11 mouse cellular contexts compared by ENCODE assay signal in genomic region chr4:33242536-33242935, GRCm38 (mm10). TPM values are rescaled to one million over a fixed set of nuclear protein-coding genes. Genes with fewer than 3 reads are reported as not detected.
A peak's percentile ranks its signal among the peaks of the same experiment; 100 is the strongest.
DNase-seq lines count a peak whose midpoint lies in the region; ATAC-seq and TF ChIP-seq lines count a peak whose summit lies in the region.
"Had no signal": no experiment of that assay in that cellular context is flagged by ENCODE, and none has a peak within 500 bp of the region (broad histone marks: within the 10 kb centered on the region; RNA-seq: fewer than 3 reads in every experiment).

No protein-coding gene starts in this region.

- WGBS in liver, postnatal 0 days (ENCODE audit: insufficient replicate concordance) = 44% methylated on average over 5 of the region's 5 CpGs

- H3K9ac ChIP-seq in liver, postnatal 0 days (replicated peaks) = no peak overlapping the region
- H3K9ac ChIP-seq: limb, embryonic 15.5 days; neural tube, embryonic 13.5 days had no signal

- H3K9me3 ChIP-seq in liver, postnatal 0 days (ENCODE audit: low read length) = no peaks in the 10 kb centered on the region
- H3K9me3 ChIP-seq: limb, embryonic 15.5 days; neural tube, embryonic 13.5 days had no signal

- peak; percentile 32 to 46 for DNase-seq in kidney, postnatal 25 days
- DNase-seq in kidney, postnatal 36 days = no peak
- DNase-seq in liver, postnatal 0 days = peak; percentile 53
- no peak for DNase-seq in MN1 (ENCODE audit: low spot score)
- no peak for DNase-seq in kidney, postnatal 14 days
- DNase-seq in kidney, adult 8-10 months = no peak
- DNase-seq: heart, postnatal 36 days had no signal

- no peak for TF ChIP-seq EP300 in liver, postnatal 0 days (IDR thresholded peaks at IDR 0.05; ENCODE audit: low read depth)

- peaks cover 11% of the 10 kb centered on the region for H3K4me1 ChIP-seq in liver, postnatal 0 days (ENCODE audit: insufficient read depth)

- H3K4me2 ChIP-seq in liver, postnatal 0 days (ENCODE audit: low read depth, low read length) = no peak overlapping the region
- H3K4me2 ChIP-seq: limb, embryonic 15.5 days; neural tube, embryonic 13.5 days had no signal

- peak; percentile 24 for ATAC-seq in CD4-positive, CD25-positive, alpha-beta regulatory T cell, adult 4 months
- ATAC-seq in common myeloid progenitor, adult 5-6 weeks (replicated peaks; ENCODE audit: low read depth, poor library complexity, severe bottlenecking) = peak; percentile 11
- ATAC-seq in liver, postnatal 0 days = no peak

- H3K36me3 ChIP-seq in liver, postnatal 0 days (replicated peaks; ENCODE audit: insufficient read depth, low read length) = peaks cover 30% of the 10 kb centered on the region

- no peak for TF ChIP-seq CTCF in liver, postnatal 0 days (IDR thresholded peaks at IDR 0.05; ENCODE audit: low read depth)

- H3K27ac ChIP-seq in liver, postnatal 0 days (ENCODE audit: low read depth) = 0 out of 2 replicates have a peak overlapping the region, but pooled peaks have one; percentile 5
- H3K27ac ChIP-seq: neural tube, embryonic 13.5 days had no signal

- no peak overlapping the region for H3K4me3 ChIP-seq in liver, postnatal 0 days (ENCODE audit: low read depth, low read length)
- H3K4me3 ChIP-seq: limb, embryonic 15.5 days; neural tube, embryonic 13.5 days had no signal

- no peaks in the 10 kb centered on the region for H3K27me3 ChIP-seq in liver, postnatal 0 days (ENCODE audit: insufficient read depth, low read length)
- H3K27me3 ChIP-seq: limb, embryonic 15.5 days; neural tube, embryonic 13.5 days had no signal

RNA-seq across cellular contexts. Expression of gene Srsf12, which starts 33.7 kb away (rescaled TPM):
- polyA plus RNA-seq in CD4-positive, CD25-positive, alpha-beta regulatory T cell, adult 4 months (2017; shearing (Covaris generic)) = 1 to 10 TPM; 3.5 to 4.2 TPM
- 0.68 TPM in 1 of 2 replicates, not detected in the other for total RNA-seq in common myeloid progenitor, adult 5-6 weeks (2017)
- 0.04 and 0.08 TPM in 2 replicates for polyA plus RNA-seq in liver, postnatal 0 days (2015; fragmentation: Nextera tagmentation; extraction: Ambion mirVana)
- total RNA-seq: heart, postnatal 36 days had no signal

RNA-seq across cellular contexts. Expression of gene Pnrc1, which starts 47.4 kb away (rescaled TPM):
- polyA plus RNA-seq in CD4-positive, CD25-positive, alpha-beta regulatory T cell, adult 4 months (2017; shearing (Covaris generic)) = 100 to 1,000 TPM in 1 of 2 experiments, 10 to 100 TPM in 1; 64.6 to 103 TPM
- 220 and 223 TPM in 2 replicates for total RNA-seq in common myeloid progenitor, adult 5-6 weeks (2017)
- polyA plus RNA-seq in liver, postnatal 0 days (2015; fragmentation: Nextera tagmentation; extraction: Ambion mirVana) = 71.4 and 74.3 TPM in 2 replicates

RNA-seq across cellular contexts. Expression of gene Pm20d2, which starts 53.0 kb away (rescaled TPM):
- not detected for polyA plus RNA-seq in CD4-positive, CD25-positive, alpha-beta regulatory T cell, adult 4 months (2017; shearing (Covaris generic))
- total RNA-seq in common myeloid progenitor, adult 5-6 weeks (2017) = 1.4 and 1.6 TPM in 2 replicates
- polyA plus RNA-seq in liver, postnatal 0 days (2015; fragmentation: Nextera tagmentation; extraction: Ambion mirVana) = 0.14 and 0.21 TPM in 2 replicates

Comparison
In these comparisons a context has a peak if more than half of its experiments do, and no peak if none do; other contexts are left out.
1. DNase-seq: peak in kidney, postnatal 25 days (2 of 2) and liver, postnatal 0 days (single experiment); none in kidney, postnatal 36 days (0 of 2), MN1 (single experiment), kidney, postnatal 14 days (single experiment) and kidney, adult 8-10 months (0 of 2).